Mouse (Mus musculus): ENCODE results near the gene Sh3pxd2a.

DNA sequence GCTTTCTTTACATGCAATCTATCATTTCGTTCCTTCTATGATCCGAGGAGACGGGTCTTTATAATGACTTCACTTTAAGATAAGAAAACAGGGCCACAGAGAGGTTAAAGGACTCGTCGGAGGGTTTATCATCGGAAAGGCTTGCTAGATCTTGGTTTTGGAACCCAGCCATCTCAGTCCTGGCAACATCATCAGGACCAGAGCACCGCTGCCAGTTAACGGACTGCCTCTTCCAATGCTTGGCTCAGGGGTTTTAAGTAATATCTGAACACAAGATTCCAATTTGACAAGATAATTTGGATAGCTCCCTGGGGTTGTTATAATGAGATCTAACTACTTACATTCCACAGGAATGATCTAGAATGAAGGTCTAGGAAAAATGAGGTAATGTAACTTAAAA is 45.0 kb downstream of the Sh3pxd2a start:
- TF ChIP-seq CTCF (IDR thresholded peaks at IDR 0.05) (no peak), POLR2A (IDR thresholded peaks at IDR 0.05; ENCODE audit: insufficient read depth, low read depth, low read length) (no peak), EP300 (IDR thresholded peaks at IDR 0.05; ENCODE audit: insufficient read depth, low read depth, low read length) (no peak)

All from heart, adult 2 months (tissue).